Mouse (Mus musculus) lung, postnatal 0 days (tissue): ENCODE data around the gene Rbfox1. TPM values are rescaled to one million over a fixed set of nuclear protein-coding genes. Genes with fewer than 3 reads are reported as not detected.

ENCODE experiments used
- ATAC-seq: fragments of 200-750 bp; cut with Nextera tagmentation; 2 replicates; pipeline ENCODE4 v1.8.0; 2017; ENCODE audit warnings: moderate library complexity
- DNase-seq: peaks from one replicate; pipeline ENCODE4 v3.0.0-alpha.2; 2016; ENCODE audit warnings: low spot score
- H3K27ac ChIP-seq: fragments of 300-500 bp; sonication (generic); 2 replicates; pipeline ENCODE4 v1.5.1; 2014; ENCODE audit warnings: antibody characterized with exemption, mild to moderate bottlenecking, low read length, mixed read lengths
- H3K27me3 ChIP-seq: fragments of 300-500 bp; sonication (generic); replicated peaks from 2 replicates; pipeline ENCODE4 v1.6.1; 2014; ENCODE audit warnings: low read length, mixed read lengths; ENCODE audit not compliant: insufficient read depth
- H3K36me3 ChIP-seq: fragments of 300-500 bp; sonication (generic); 2 replicates; pipeline ENCODE4 v1.6.1; 2014; ENCODE audit warnings: low read length, mixed read lengths; ENCODE audit not compliant: insufficient read depth
- H3K4me1 ChIP-seq: fragments of 300-500 bp; sonication (generic); 2 replicates; pipeline ENCODE4 v1.6.1; 2014; ENCODE audit warnings: antibody characterized with exemption, low read depth, low read length, mixed read lengths; ENCODE audit not compliant: insufficient read depth
- H3K4me2 ChIP-seq: fragments of 300-500 bp; sonication (generic); replicated peaks from 2 replicates; pipeline ENCODE4 v1.6.1; 2014; ENCODE audit warnings: low read depth, mild to moderate bottlenecking, low read length, moderate library complexity, mixed read lengths
- H3K4me3 ChIP-seq: fragments of 300-500 bp; sonication (generic); 2 replicates; pipeline ENCODE4 v1.5.1; 2014; ENCODE audit warnings: low read depth, low read length
- H3K9ac ChIP-seq: fragments of 300-500 bp; sonication (generic); replicated peaks from 2 replicates; pipeline ENCODE4 v1.6.1; 2014; ENCODE audit warnings: low read depth, mild to moderate bottlenecking
- H3K9me3 ChIP-seq: fragments of 300-500 bp; sonication (generic); 2 replicates; pipeline ENCODE4 v1.6.1; 2016; ENCODE audit warnings: low read length, mixed read lengths
- CTCF ChIP-seq: IDR thresholded peaks from 2 replicates; pipeline ENCODE4 v1.5.1; 2016; ENCODE audit warnings: antibody characterized with exemption, mild to moderate bottlenecking
- EP300 ChIP-seq: IDR thresholded peaks from 2 replicates; pipeline ENCODE4 v1.6.1; 2016; ENCODE audit warnings: antibody characterized with exemption, mild to moderate bottlenecking, control low read depth
- WGBS: fragments of 180-500 bp; shearing (Covaris S2); extraction: QIAGEN DNeasy Blood & Tissue Kit; methylation state at CpG from one replicate; pipeline ENCODE4 v1.1.7; 2014; 5-methylcytosine and 5-hydroxymethylcytosine counted together
- polyA plus RNA-seq: library from polyadenylated mRNA; unstranded; fragments of >200 nt; fragmentation: Nextera tagmentation; extraction: Ambion mirVana; gene quantifications from 2 replicates; pipeline ENCODE4 v1.2.1, GENCODE M21; 2015

The Rbfox1 gene
- polyA plus RNA-seq, 1 experiment from 2014 or later, result 0.25 TPM

DNA sequence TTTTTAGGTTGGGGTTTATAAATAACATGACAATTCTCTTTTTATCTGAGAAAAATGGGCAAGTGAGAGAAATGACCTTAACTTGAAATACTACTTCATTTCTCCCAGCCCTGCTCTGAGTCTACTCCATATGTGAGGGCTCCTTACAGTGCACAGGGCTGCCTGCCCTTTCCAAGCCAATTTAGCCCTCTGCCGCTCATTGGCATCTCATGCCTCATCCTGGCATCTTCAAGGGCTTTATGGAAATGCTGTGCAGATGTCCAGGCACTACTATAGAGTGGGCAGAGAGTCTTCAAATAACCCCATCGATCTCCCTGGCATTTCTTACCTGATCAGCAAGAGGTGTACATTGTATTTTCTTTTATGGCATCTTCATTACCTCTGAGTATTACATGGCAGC is 1064.5 kb downstream of the Rbfox1 start:
- Histone ChIP-seq H3K36me3 (no peaks in the 10 kb centered on the region), H3K27me3 (no peaks in the 10 kb centered on the region)
- 76% methylated on average over 2 of the region's 2 CpGs for WGBS

DNA sequence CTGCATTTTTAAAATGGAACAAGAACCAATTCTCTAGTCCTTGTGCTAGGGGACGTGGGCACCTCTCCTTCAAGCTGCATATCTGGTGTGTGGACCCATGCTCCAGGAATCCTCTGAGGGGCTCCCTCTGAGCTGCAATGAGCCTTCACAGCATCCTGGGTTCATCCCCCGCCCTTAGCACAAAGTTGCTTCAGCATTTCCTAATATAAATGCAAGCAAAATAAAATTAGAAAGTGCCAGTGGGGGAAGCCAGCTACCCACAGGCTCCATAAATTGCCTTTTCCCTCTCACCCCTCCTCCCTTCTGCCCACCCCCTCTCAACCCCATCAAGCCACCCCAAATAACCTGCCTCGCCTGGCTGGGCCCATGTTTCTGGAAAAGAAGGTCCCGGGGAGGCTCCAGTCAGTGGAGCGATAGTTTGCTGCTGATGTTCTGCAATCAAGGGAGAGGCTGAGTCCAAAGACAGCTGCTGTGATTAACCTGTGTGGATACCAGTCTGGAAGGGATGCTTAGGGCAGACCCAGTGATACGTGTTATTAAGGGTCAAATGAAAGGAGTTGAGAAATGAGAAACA is 1070.0 kb downstream of the Rbfox1 start:
- Histone ChIP-seq H3K4me3 (no peak overlapping the region), H3K36me3 (no peaks in the 10 kb centered on the region), H3K9ac (no peak overlapping the region), H3K4me2 (no peak overlapping the region), H3K27me3 (no peaks in the 10 kb centered on the region), H3K9me3 (no peaks in the 10 kb centered on the region), H3K27ac (no peak overlapping the region), H3K4me1 (no peaks in the 10 kb centered on the region)
- 75% methylated on average over 6 of the region's 6 CpGs for WGBS
- DNase-seq (no peak), ATAC-seq (no peak)
- TF ChIP-seq EP300, result no peak
- no peak for TF ChIP-seq CTCF

More for the DNA sequence above, 1064.5 kb downstream of the Rbfox1 start:
- Histone ChIP-seq H3K4me2 (no peak overlapping the region), H3K4me1 (no peaks in the 10 kb centered on the region), H3K4me3 (no peak overlapping the region), H3K9ac (no peak overlapping the region), H3K9me3 (no peaks in the 10 kb centered on the region), H3K27ac (no peak overlapping the region)
- ATAC-seq, result no peak
- no peak for TF ChIP-seq EP300
- TF ChIP-seq CTCF, result no peak
- no peak for DNase-seq

DNA sequence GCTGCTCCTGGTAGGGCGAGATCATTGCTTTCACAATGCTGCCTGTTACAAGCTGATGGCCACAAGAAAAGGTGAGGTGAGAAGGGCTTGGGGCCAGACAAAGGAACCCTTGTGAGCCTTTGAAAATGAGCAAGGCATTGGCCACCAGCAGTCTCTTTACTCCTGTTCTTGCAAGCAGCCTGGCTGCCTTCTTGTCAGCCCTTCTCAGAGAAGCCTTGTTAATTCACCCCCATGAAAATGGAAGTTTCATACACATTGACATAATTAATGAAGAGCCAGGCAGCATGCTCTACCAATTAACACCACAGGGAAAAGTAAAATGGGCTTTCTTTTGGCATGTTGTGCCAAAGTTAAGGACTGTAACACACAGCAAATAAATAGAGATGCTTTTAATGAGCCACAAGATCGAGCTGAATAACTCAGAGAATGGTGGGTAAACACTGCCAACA is 1076.8 kb downstream of the Rbfox1 start:
- H3K9me3 ChIP-seq, result no peaks in the 10 kb centered on the region
- no peak overlapping the region for H3K4me3 ChIP-seq
- TF ChIP-seq CTCF, result no peak
- TF ChIP-seq EP300, result no peak
- H3K27ac ChIP-seq, result no peak overlapping the region
- no peak overlapping the region for H3K4me2 ChIP-seq
- H3K27me3 ChIP-seq, result no peaks in the 10 kb centered on the region
- 27% methylated on average over 2 of the region's 2 CpGs for WGBS
- no peaks in the 10 kb centered on the region for H3K4me1 ChIP-seq
- no peak overlapping the region for H3K9ac ChIP-seq
- ATAC-seq (no peak), DNase-seq (no peak)
- no peaks in the 10 kb centered on the region for H3K36me3 ChIP-seq

DNA sequence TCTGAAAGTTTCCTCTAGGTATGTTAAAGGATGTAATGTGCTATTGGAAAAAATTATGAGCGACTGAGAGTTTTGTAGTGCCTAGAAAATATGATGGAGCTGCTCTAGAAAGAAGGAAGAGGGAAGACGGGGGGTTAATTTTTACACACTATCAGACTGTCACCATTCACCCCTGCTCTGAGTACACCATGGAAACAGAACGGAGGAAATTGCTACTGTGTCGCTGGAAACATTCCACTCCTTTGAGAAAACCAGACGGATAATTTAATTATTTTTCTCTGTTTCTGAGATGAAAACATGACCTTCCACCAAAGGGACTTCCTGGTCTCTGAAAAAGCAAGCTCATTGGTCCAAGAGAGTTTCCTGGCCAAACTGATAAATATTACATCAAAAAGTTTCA is 1077.4 kb downstream of the Rbfox1 start:
- no peak for ATAC-seq
- WGBS, result 27% methylated on average over 5 of the region's 5 CpGs

DNA sequence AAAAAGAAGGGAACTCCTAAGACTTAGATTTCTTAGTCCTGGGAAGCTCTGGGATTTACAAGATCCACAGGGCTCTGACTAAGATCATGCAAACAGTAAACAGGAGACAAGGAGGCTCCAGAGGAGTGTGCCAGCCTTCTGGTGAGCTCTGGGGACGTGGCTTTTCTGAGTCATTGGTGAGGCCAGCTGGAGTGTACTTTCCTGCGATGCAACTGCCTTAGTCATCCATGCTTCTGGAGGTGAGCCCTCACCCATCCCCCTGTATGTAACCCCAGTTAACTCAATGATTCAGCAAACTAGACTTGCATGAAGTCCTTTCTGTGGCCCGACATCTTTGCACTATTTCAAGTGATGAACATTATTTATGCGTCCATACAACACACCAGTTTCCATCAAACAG is 1078.4 kb downstream of the Rbfox1 start:
- Histone ChIP-seq H3K36me3 (no peaks in the 10 kb centered on the region), H3K27me3 (no peaks in the 10 kb centered on the region), H3K27ac (no peak overlapping the region), H3K4me3 (no peak overlapping the region), H3K4me1 (no peaks in the 10 kb centered on the region), H3K9me3 (no peaks in the 10 kb centered on the region), H3K9ac (no peak overlapping the region), H3K4me2 (no peak overlapping the region)
- WGBS, result 64% methylated on average over 4 of the region's 4 CpGs
- no peak for ATAC-seq
- DNase-seq, result no peak
- TF ChIP-seq CTCF (no peak), EP300 (no peak)

More for the DNA sequence above, 1077.4 kb downstream of the Rbfox1 start:
- H3K4me2 ChIP-seq, result no peak overlapping the region
- H3K9me3 ChIP-seq, result no peaks in the 10 kb centered on the region
- no peak overlapping the region for H3K27ac ChIP-seq
- no peak for TF ChIP-seq EP300
- no peak for TF ChIP-seq CTCF
- H3K4me3 ChIP-seq, result no peak overlapping the region
- no peaks in the 10 kb centered on the region for H3K27me3 ChIP-seq
- DNase-seq, result no peak
- no peaks in the 10 kb centered on the region for H3K36me3 ChIP-seq
- no peak overlapping the region for H3K9ac ChIP-seq
- H3K4me1 ChIP-seq, result no peaks in the 10 kb centered on the region

DNA sequence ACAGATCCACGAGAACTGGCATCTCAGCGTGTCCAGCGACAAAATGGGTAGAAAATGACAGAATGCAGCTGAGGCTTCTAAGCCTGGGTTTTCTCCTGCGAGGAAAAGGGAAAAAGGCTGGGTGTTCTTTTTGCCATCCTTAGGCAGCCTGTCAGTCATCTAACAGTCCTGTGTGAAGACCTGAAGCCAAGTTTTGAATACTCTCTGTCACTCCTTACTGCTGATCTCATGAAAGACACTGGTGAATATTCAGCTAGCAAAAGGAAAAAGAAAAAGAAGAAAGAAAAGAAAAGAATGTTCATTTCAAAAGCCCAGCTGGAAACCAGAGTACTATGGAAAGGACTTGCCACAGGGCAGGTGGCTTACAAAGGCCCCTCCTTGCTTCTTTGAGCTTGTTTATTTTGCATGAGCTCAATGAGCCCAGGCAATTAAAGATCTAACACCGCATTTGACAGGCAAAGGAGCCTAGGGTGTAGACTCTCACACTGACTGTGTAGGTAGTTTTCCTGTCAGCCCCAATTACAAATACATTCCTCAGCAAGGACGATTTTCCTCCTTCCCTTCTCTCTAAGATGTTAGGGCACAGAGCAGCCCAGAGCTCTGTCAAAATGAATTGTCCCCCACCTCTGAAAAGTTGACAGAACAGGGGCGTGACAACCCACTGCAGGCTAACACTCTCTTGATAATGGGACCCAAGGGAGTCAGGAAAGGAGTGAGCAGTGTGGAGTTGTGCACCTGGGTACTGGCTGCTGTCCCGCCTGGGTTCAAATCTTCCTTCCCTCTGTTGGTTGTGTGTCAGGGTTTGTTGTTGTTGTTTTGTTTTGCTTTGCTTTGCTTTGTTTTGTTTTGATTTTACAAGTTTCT is 1079.8 kb downstream of the Rbfox1 start:
- no peak overlapping the region for H3K4me2 ChIP-seq
- no peak overlapping the region for H3K9ac ChIP-seq
- DNase-seq (no peak), ATAC-seq (no peak)
- no peaks in the 10 kb centered on the region for H3K36me3 ChIP-seq
- TF ChIP-seq EP300 (no peak), CTCF (no peak)
- no peaks in the 10 kb centered on the region for H3K4me1 ChIP-seq
- H3K9me3 ChIP-seq, result no peaks in the 10 kb centered on the region
- 17% methylated on average over 8 of the region's 8 CpGs for WGBS
- H3K27me3 ChIP-seq, result no peaks in the 10 kb centered on the region
- H3K27ac ChIP-seq, result no peak overlapping the region
- H3K4me3 ChIP-seq, result no peak overlapping the region
